Mouse (Mus musculus): ENCODE measurements around the gene Sgms2. TPM values are rescaled to one million over a fixed set of nuclear protein-coding genes. Genes with fewer than 3 reads are reported as not detected.

Sgms2 gene
- polyA plus RNA-seq, 1 experiment = 2.8 TPM

DNA sequence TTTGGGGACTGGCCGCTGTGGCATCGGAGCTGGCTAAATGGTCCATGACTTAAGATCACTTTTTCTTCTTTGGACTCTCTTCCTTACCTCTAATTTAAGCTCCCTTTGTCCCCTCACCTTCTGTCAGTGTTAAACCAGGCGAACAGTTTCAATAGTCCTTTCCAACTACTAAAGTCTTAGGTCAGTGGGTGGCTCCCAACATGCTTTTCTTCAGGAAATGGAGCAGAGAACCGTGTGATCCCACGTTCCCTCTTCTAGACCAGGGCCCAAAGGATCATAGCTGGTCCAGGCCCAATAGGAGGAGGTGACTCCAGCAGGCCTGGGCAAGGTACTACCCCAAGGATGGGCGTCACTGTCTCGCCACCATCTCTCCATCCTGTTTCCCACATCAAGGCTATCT is 7.6 kb downstream of the Sgms2 start:
- Histone ChIP-seq H3K27ac (ENCODE audit: insufficient read depth, low read length) (no peak overlapping the region), H3K4me1 (ENCODE audit: control insufficient read depth, insufficient read depth, low read length) (no peaks in the 10 kb centered on the region), H3K27me3 (ENCODE audit: control insufficient read depth, insufficient read depth, low read length) (no peaks in the 10 kb centered on the region), H3K4me3 (replicated peaks; ENCODE audit: insufficient read depth, low read depth, low read length) (no peak overlapping the region)
- no peak for TF ChIP-seq POLR2A (IDR thresholded peaks at IDR 0.05; ENCODE audit: borderline replicate concordance, insufficient read depth, low read length)
- TF ChIP-seq CTCF (IDR thresholded peaks at IDR 0.05; ENCODE audit: borderline replicate concordance, insufficient read depth, low read depth, low read length) = no peak
- WGBS = 71% methylated on average over 7 of the region's 7 CpGs
- DNase-seq = no peak

- WGBS = 47% methylated on average over 17 of the region's 17 CpGs
- Histone ChIP-seq H3K27me3 (ENCODE audit: control insufficient read depth, insufficient read depth, low read length) (no peaks in the 10 kb centered on the region), H3K27ac (ENCODE audit: insufficient read depth, low read length) (no peak overlapping the region), H3K4me1 (ENCODE audit: control insufficient read depth, insufficient read depth, low read length) (no peaks in the 10 kb centered on the region), H3K4me3 (replicated peaks; ENCODE audit: insufficient read depth, low read depth, low read length) (no peak overlapping the region)
- no peak for TF ChIP-seq CTCF (IDR thresholded peaks at IDR 0.05; ENCODE audit: borderline replicate concordance, insufficient read depth, low read depth, low read length)
- TF ChIP-seq POLR2A (IDR thresholded peaks at IDR 0.05; ENCODE audit: borderline replicate concordance, insufficient read depth, low read length) = no peak
- DNase-seq = no peak
Observed at GRCm38 (mm10) chr3:131481976-131482712, 9.1 kb downstream of the Sgms2 start.

DNA sequence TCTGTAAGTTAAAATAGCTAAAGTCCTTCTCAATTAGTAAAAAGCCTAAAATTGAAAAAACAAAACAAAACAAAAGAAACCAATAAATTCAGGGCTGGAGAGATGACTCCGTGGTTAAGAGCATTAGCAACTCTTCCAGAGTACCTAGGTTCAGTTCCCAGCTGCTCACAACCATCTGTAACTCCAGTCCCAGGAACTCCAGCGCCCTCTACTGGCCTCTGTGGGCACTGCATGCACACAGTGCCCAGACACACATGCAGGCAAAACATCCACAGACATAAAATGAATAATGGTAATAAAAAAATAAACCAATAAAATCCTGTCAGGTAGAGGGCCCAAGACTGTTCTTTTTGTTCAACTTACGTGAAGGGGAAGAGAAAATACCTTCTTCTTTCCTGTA is 10.6 kb downstream of the Sgms2 start:
- H3K4me1 ChIP-seq (ENCODE audit: control insufficient read depth, insufficient read depth, low read length) = no peaks in the 10 kb centered on the region
- TF ChIP-seq POLR2A (IDR thresholded peaks at IDR 0.05; ENCODE audit: borderline replicate concordance, insufficient read depth, low read length) = no peak
- 0 out of 2 replicates have a peak, but pooled peaks have one; percentile 19 for TF ChIP-seq CTCF (IDR thresholded peaks at IDR 0.05; ENCODE audit: borderline replicate concordance, insufficient read depth, low read depth, low read length)
- no peaks in the 10 kb centered on the region for H3K27me3 ChIP-seq (ENCODE audit: control insufficient read depth, insufficient read depth, low read length)
- WGBS = 65% methylated on average over 3 of the region's 3 CpGs
- H3K4me3 ChIP-seq (replicated peaks; ENCODE audit: insufficient read depth, low read depth, low read length) = no peak overlapping the region
- no peak overlapping the region for H3K27ac ChIP-seq (ENCODE audit: insufficient read depth, low read length)
- DNase-seq = no peak

- H3K4me1 ChIP-seq (ENCODE audit: control insufficient read depth, insufficient read depth, low read length) = no peaks in the 10 kb centered on the region
- no peak overlapping the region for H3K4me3 ChIP-seq (replicated peaks; ENCODE audit: insufficient read depth, low read depth, low read length)
- no peak for TF ChIP-seq CTCF (IDR thresholded peaks at IDR 0.05; ENCODE audit: borderline replicate concordance, insufficient read depth, low read depth, low read length)
- no peak for TF ChIP-seq POLR2A (IDR thresholded peaks at IDR 0.05; ENCODE audit: borderline replicate concordance, insufficient read depth, low read length)
- 92% methylated on average over 3 of the region's 3 CpGs for WGBS
- no peak for DNase-seq
- H3K27me3 ChIP-seq (ENCODE audit: control insufficient read depth, insufficient read depth, low read length) = no peaks in the 10 kb centered on the region
- no peak overlapping the region for H3K27ac ChIP-seq (ENCODE audit: insufficient read depth, low read length)
Observed at GRCm38 (mm10) chr3:131479415-131479814, 11.8 kb downstream of the Sgms2 start.

DNA sequence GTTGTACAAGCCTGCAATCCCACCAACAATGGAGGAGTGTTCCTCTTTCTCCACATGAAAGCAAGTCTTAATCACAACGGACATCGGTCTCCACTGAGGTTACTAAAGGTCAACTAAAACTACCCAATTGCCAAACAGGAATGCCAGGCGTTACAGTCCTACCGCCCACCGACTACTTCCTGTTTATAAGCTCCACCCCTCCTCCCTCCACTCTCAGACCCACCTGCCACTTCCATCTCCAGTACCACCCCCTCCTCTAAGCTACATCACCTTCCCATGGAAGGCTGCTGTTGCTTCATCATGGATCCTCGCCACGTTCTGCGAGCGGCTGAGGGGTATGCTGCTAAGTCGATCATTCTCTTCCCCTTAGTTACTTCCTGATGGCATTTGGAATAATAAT is 15.2 kb downstream of the Sgms2 start:
- H3K4me3 ChIP-seq (replicated peaks; ENCODE audit: insufficient read depth, low read depth, low read length) = no peak overlapping the region
- no peak overlapping the region for H3K27ac ChIP-seq (ENCODE audit: insufficient read depth, low read length)
- 96% methylated on average over 10 of the region's 10 CpGs for WGBS
- no peaks in the 10 kb centered on the region for H3K27me3 ChIP-seq (ENCODE audit: control insufficient read depth, insufficient read depth, low read length)
- no peak for DNase-seq
- H3K4me1 ChIP-seq (ENCODE audit: control insufficient read depth, insufficient read depth, low read length) = no peaks in the 10 kb centered on the region
- TF ChIP-seq POLR2A (IDR thresholded peaks at IDR 0.05; ENCODE audit: borderline replicate concordance, insufficient read depth, low read length) (no peak), CTCF (IDR thresholded peaks at IDR 0.05; ENCODE audit: borderline replicate concordance, insufficient read depth, low read depth, low read length) (no peak)

DNA sequence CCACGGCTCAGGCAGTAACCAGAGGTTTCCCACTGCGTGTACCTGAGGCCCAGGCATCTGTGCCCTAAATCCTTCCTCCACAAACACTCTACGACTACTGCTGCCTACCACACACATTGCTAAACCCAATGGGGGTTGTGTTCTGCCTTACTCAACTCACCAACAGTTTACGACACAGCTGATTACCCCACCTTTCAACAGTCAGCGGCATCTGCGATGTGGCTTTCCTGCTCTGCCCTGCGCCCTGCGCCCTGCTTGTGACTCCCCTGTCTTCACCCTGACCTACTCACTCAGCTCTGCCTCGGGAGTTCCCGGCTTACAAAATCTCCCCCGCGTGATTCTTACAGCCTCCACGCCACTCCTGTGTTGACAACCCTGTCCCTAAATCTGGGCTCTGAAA is 16.7 kb downstream of the Sgms2 start:
- H3K4me1 ChIP-seq (ENCODE audit: control insufficient read depth, insufficient read depth, low read length) = no peaks in the 10 kb centered on the region
- no peak overlapping the region for H3K27ac ChIP-seq (ENCODE audit: insufficient read depth, low read length)
- no peaks in the 10 kb centered on the region; the same call in 1 of the 2 replicates for H3K27me3 ChIP-seq (ENCODE audit: control insufficient read depth, insufficient read depth, low read length)
- H3K4me3 ChIP-seq (replicated peaks; ENCODE audit: insufficient read depth, low read depth, low read length) = no peak overlapping the region
- TF ChIP-seq POLR2A (IDR thresholded peaks at IDR 0.05; ENCODE audit: borderline replicate concordance, insufficient read depth, low read length) (no peak), CTCF (IDR thresholded peaks at IDR 0.05; ENCODE audit: borderline replicate concordance, insufficient read depth, low read depth, low read length) (no peak)
- no peak for DNase-seq
- 80% methylated on average over 13 of the region's 13 CpGs for WGBS

DNA sequence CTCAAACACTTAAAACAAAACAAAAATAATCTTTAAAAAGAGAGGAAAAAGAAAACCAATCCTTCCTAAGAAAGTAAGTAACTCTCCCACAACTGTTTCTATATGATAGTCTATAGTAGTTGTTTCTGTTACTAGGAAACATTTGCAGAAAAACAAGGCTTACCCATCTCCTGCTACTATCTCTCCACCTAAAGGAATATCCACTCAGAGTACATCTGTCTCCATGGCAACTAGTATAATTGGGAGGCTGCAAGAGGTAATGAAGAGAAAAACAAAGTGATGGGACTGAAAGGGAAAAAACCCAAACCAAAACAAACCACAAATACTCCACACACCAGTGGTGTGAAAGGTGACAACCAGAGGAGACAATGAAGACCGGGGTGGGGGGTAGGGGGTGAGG is 17.7 kb downstream of the Sgms2 start:
- Histone ChIP-seq H3K4me1 (ENCODE audit: control insufficient read depth, insufficient read depth, low read length) (no peaks in the 10 kb centered on the region), H3K4me3 (replicated peaks; ENCODE audit: insufficient read depth, low read depth, low read length) (no peak overlapping the region), H3K27ac (ENCODE audit: insufficient read depth, low read length) (no peak overlapping the region), H3K27me3 (ENCODE audit: control insufficient read depth, insufficient read depth, low read length) (no peaks in the 10 kb centered on the region; the same call in 1 of the 2 replicates)
- TF ChIP-seq POLR2A (IDR thresholded peaks at IDR 0.05; ENCODE audit: borderline replicate concordance, insufficient read depth, low read length) (no peak), CTCF (IDR thresholded peaks at IDR 0.05; ENCODE audit: borderline replicate concordance, insufficient read depth, low read depth, low read length) (no peak)
- 0% methylated on average over 1 of the region's 1 CpGs for WGBS
- DNase-seq = no peak

- H3K4me1 ChIP-seq (ENCODE audit: control insufficient read depth, insufficient read depth, low read length) = no peaks in the 10 kb centered on the region
- no peak for DNase-seq
- no peak overlapping the region for H3K4me3 ChIP-seq (replicated peaks; ENCODE audit: insufficient read depth, low read depth, low read length)
- H3K27ac ChIP-seq (ENCODE audit: insufficient read depth, low read length) = no peak overlapping the region
- no peak for TF ChIP-seq POLR2A (IDR thresholded peaks at IDR 0.05; ENCODE audit: borderline replicate concordance, insufficient read depth, low read length)
- no peak for TF ChIP-seq CTCF (IDR thresholded peaks at IDR 0.05; ENCODE audit: borderline replicate concordance, insufficient read depth, low read depth, low read length)
- 51% methylated on average over 6 of the region's 6 CpGs for WGBS
- no peaks in the 10 kb centered on the region; the same call in 1 of the 2 replicates for H3K27me3 ChIP-seq (ENCODE audit: control insufficient read depth, insufficient read depth, low read length)
Observed at GRCm38 (mm10) chr3:131471836-131472235, 19.4 kb downstream of the Sgms2 start.

Measured in cerebellum, adult 2 months (tissue).